Mouse (Mus musculus) heart, adult 2 months (tissue): ENCODE measurements around the gene Tfcp2. TPM values are rescaled to one million over a fixed set of nuclear protein-coding genes. Genes with fewer than 3 reads are reported as not detected.

Experiments used
- DNase-seq, 2 experiments: peaks; one replicate each; pipeline ENCODE4 v3.0.0; 2021
- H3K27ac ChIP-seq: fragments of 200-600 bp; 2 replicates; pipeline ENCODE4 v1.8.1; 2022
- H3K27me3 ChIP-seq: fragments of 200-500 bp; 2 replicates; pipeline ENCODE4 v1.6.1; 2012; ENCODE audit warnings: mild to moderate bottlenecking, low read length, inconsistent platforms, mixed read lengths; ENCODE audit not compliant: control insufficient read depth, insufficient read depth
- H3K36me3 ChIP-seq: fragments of 200-500 bp; 2 replicates; pipeline ENCODE4 v1.6.1; 2012; ENCODE audit warnings: low read length, inconsistent platforms; ENCODE audit not compliant: control insufficient read depth, insufficient read depth
- H3K4me1 ChIP-seq: fragments of 200-500 bp; 2 replicates; pipeline ENCODE4 v1.6.1; 2011; ENCODE audit warnings: low read length; ENCODE audit not compliant: control insufficient read depth, insufficient read depth
- H3K4me3 ChIP-seq: fragments of 200-600 bp; 2 replicates; pipeline ENCODE4 v1.8.1; 2022
- H3K79me2 ChIP-seq: fragments of 200-500 bp; replicated peaks from 2 replicates; pipeline ENCODE4 v1.6.1; 2012; ENCODE audit warnings: mild to moderate bottlenecking, inconsistent platforms, low read length, moderate library complexity, mixed read lengths; ENCODE audit not compliant: control insufficient read depth, insufficient read depth
- H3K9ac ChIP-seq: fragments of 200-500 bp; 2 replicates; pipeline ENCODE4 v1.6.1; 2012; ENCODE audit warnings: low read depth, mild to moderate bottlenecking, control low read depth, inconsistent platforms, low read length, mixed read lengths
- CTCF ChIP-seq: fragments of 200-600 bp; IDR thresholded peaks from 2 replicates; pipeline ENCODE4 v1.8.1; 2022; ENCODE audit warnings: antibody characterized with exemption, mild to moderate bottlenecking, moderate library complexity
- EP300 ChIP-seq: fragments of 200-500 bp; IDR thresholded peaks from 2 replicates; pipeline ENCODE4 v1.6.1; 2011; ENCODE audit warnings: low read depth, low read length, control low read depth; ENCODE audit not compliant: insufficient read depth
- POLR2A ChIP-seq: fragments of 200-500 bp; IDR thresholded peaks from 2 replicates; pipeline ENCODE4 v1.6.1; 2011; ENCODE audit warnings: mild to moderate bottlenecking, low read depth, low read length, control low read depth; ENCODE audit not compliant: insufficient read depth
- WGBS: fragments of 180-500 bp; shearing (Covaris S2); methylation state at CpG from one replicate; pipeline ENCODE4 v1.1.7; 2018; 5-methylcytosine and 5-hydroxymethylcytosine counted together
- intact Hi-C: fragments of 180-260 bp; cut with DNase I; formaldehyde crosslinking; loops from one replicate; pipeline ENCODE4 v1.15.1; 2025
- polyA plus RNA-seq: library from polyadenylated mRNA; depleted of rRNA; stranded (reverse); fragments of >200 nt; gene quantifications from 2 replicates; pipeline ENCODE4 v1.2.3, GENCODE M21; 2012
- total RNA-seq, 2 experiments: library from RNA; stranded (reverse); gene quantifications; 2 replicates each; pipeline ENCODE4 v1.2.3; 2021

Gene Tfcp2
- total and polyA plus RNA-seq, 3 experiments, result 6.6 to 12.8 (median 11.6) TPM

DNA sequence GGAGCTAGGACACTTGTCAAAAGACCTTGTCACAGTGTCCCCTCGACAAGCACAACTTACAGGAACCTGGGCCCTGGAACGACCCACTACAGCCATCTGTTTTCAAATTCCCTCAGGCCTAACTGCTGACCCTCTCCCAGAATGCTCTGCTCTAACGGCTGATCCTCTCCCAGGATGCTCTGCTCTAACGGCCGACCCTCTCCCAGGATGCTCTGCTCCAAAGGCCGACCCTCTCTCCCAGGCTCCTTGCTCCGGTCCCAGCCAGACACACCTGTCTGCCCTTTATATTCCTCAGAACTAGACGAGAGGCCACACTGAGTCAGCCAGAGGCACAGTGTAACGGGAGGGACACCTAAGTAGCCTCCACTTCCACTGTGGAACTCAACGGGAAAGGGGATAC lies 28.3 kb upstream of the Tfcp2 start:
- intact Hi-C loops, result no loop called here
- TF ChIP-seq POLR2A, result no peak
- no peak for TF ChIP-seq EP300
- no peak for TF ChIP-seq CTCF

DNA sequence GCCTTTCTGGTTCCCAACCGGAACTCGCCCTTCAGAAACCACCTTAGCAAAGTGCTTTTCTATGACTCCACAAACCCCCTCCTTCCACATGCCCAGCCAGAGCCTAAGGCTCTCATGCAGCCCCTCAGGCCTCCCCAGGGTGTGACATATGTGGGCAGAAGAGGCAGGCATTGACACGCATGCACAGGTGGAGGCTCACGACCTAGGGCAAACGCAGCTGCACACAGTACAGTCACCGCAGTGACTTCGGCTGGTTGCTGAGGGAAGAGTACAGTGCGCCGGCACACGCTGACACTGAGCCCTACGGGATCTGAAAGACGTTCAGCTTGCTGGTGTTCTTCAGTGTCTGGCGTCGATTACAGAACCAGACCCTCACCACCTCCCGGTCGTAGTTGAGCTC lies 26.2 kb upstream of the Tfcp2 start:
- H3K36me3 ChIP-seq, result no peaks in the 10 kb centered on the region
- TF ChIP-seq POLR2A (no peak), EP300 (no peak), CTCF (no peak)
- no peak overlapping the region for H3K9ac ChIP-seq
- H3K27me3 ChIP-seq, result no peaks in the 10 kb centered on the region
- H3K4me3 ChIP-seq, result no peak overlapping the region
- intact Hi-C loops, result no loop called here
- WGBS, result 91% methylated on average over 16 of the region's 16 CpGs
- H3K27ac ChIP-seq, result no peak overlapping the region
- H3K4me1 ChIP-seq, result no peaks in the 10 kb centered on the region
- no peak for DNase-seq
- no peaks in the 10 kb centered on the region for H3K79me2 ChIP-seq

More for the DNA sequence above, 28.3 kb upstream of the Tfcp2 start:
- H3K27ac ChIP-seq, result no peak overlapping the region
- 92% methylated on average over 10 of the region's 10 CpGs for WGBS
- no peak for DNase-seq
- no peaks in the 10 kb centered on the region for H3K4me1 ChIP-seq
- no peaks in the 10 kb centered on the region for H3K36me3 ChIP-seq
- no peak overlapping the region for H3K4me3 ChIP-seq
- H3K9ac ChIP-seq, result no peak overlapping the region
- no peaks in the 10 kb centered on the region for H3K79me2 ChIP-seq
- no peaks in the 10 kb centered on the region for H3K27me3 ChIP-seq

DNA sequence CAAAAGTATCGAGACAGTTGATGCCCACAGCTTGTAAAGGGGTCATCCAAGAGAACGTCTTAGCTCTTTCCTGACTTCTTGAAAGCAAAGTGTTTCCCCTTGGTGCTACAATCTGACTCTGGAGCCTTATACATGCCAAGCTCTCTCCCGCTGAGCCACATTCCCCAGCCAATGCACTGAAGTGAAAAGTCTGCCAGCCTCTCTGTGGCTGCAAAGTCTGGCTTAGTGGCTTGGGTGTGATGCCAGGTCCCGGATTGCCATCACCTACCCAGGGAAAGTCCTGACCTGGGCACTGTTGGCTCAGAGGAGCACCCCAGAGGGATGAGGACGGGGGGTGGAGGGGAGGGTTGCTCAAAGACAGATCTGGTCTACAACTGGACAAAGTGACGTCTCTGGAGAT lies 25.0 kb upstream of the Tfcp2 start:
- 87% methylated on average over 6 of the region's 6 CpGs for WGBS
- Histone ChIP-seq H3K79me2 (no peaks in the 10 kb centered on the region), H3K4me1 (no peaks in the 10 kb centered on the region), H3K4me3 (no peak overlapping the region), H3K27ac (no peak overlapping the region), H3K36me3 (no peaks in the 10 kb centered on the region), H3K27me3 (no peaks in the 10 kb centered on the region), H3K9ac (no peak overlapping the region)
- no peak for TF ChIP-seq CTCF
- TF ChIP-seq POLR2A, result no peak
- TF ChIP-seq EP300, result no peak
- DNase-seq, result no peak
- intact Hi-C loops, result no loop called here

DNA sequence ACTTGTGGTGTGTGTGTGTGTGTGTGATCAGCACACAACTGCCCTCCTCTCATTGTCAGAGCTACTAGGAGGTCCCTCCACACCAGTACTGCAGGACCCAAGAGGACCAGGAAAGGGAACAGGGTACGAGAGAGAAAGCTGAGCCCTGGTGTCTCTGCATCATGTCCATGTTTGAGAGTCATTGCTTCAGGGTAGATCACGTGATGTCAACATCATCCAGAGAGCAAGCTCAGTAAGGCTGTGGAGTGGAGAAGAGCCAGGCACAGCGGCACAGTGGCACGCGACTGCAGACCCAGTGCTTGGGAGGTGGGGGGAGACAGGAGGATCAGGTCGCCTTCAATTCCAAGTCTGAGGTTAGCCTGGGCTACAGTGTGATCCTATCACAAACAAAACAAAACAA lies 24.6 kb upstream of the Tfcp2 start:
- no peak overlapping the region for H3K4me3 ChIP-seq
- no peak for DNase-seq
- intact Hi-C loops, result no loop called here
- no peaks in the 10 kb centered on the region for H3K27me3 ChIP-seq
- no peak overlapping the region for H3K27ac ChIP-seq
- no peaks in the 10 kb centered on the region for H3K36me3 ChIP-seq
- TF ChIP-seq EP300 (no peak), POLR2A (no peak), CTCF (no peak)
- WGBS, result 87% methylated on average over 6 of the region's 6 CpGs
- H3K79me2 ChIP-seq, result no peaks in the 10 kb centered on the region
- H3K4me1 ChIP-seq, result no peaks in the 10 kb centered on the region
- no peak overlapping the region for H3K9ac ChIP-seq

DNA sequence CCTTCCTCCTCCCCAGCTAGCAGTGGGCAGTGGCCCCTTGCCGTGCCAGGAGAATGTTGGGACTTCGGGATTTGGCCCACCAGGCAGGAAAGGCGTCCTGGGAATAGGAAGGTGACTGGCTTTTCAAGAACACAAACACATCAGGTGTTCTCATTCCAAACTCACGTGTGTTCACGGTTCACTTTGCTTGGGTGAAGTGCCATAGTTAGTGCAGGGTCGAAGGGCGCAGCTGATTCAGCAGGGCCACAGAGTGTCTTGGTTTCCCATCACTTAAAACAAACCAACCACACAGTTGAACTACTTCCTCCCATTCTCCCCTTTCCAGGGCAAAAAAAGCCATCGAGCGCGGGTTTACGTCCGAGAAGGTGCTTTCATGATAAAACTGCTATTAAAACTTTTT lies 23.6 kb upstream of the Tfcp2 start:
- Histone ChIP-seq H3K36me3 (no peaks in the 10 kb centered on the region), H3K4me3 (no peak overlapping the region), H3K4me1 (no peaks in the 10 kb centered on the region), H3K9ac (no peak overlapping the region), H3K27me3 (no peaks in the 10 kb centered on the region), H3K79me2 (no peaks in the 10 kb centered on the region), H3K27ac (no peak overlapping the region)
- intact Hi-C loops, result no loop called here
- DNase-seq, result no peak
- no peak for TF ChIP-seq POLR2A
- no peak for TF ChIP-seq EP300
- no peak for TF ChIP-seq CTCF
- 85% methylated on average over 12 of the region's 12 CpGs for WGBS

DNA sequence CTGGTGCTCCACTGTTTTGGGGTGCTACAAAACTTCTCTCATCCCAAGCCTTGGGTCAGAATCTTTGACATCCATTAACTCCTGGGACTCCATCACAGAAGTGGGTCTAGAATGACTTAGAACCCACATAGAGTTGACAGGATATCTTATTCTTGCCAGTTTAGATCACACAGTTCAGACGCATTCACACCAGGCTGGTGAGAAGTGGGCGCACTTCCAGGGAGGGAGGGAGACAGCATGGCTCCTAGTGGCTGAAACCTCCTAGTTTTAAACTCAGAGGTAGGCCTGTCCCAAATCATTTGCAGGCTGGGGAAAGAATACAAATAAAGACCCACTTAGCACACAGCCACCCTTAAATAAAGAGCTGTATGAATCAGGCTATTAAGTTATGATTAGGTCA lies 22.6 kb upstream of the Tfcp2 start:
- 52% methylated on average over 2 of the region's 2 CpGs for whole genome bisulfite sequencing
- Histone ChIP-seq H3K27ac (peak overlapping the region; percentile 7), H3K27me3 (no peaks in the 10 kb centered on the region), H3K9ac (no peak overlapping the region), H3K36me3 (no peaks in the 10 kb centered on the region), H3K4me1 (no peaks in the 10 kb centered on the region), H3K4me3 (no peak overlapping the region), H3K79me2 (no peaks in the 10 kb centered on the region)
- intact Hi-C loops, result no loop called here
- no peak for TF ChIP-seq CTCF
- no peak for TF ChIP-seq POLR2A
- TF ChIP-seq EP300, result no peak
- DNase-seq, result no peak

DNA sequence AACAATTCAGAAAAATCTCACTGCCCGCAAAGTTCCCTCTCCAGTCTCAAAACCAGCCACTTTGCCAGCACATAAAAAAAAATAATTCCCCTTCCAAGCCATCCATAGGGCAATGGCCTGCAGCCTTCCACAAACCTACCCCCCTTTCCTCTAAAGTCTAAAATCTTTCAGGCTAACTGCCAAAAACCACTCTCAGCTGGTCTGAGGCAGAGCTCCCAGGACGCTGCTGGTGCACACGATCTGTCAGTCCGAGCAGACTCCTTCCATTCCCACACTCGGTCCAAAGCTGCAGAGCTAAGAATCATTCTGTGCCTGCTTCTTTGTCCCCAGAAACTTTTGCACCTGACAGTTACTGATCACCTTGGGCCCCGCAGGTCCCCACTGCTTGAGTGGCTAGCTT lies 22.1 kb upstream of the Tfcp2 start:
- Histone ChIP-seq H3K9ac (no peak overlapping the region), H3K4me1 (no peaks in the 10 kb centered on the region), H3K27ac (peak overlapping the region; percentile 7), H3K79me2 (no peaks in the 10 kb centered on the region), H3K4me3 (no peak overlapping the region), H3K36me3 (no peaks in the 10 kb centered on the region), H3K27me3 (no peaks in the 10 kb centered on the region)
- DNase-seq, result no peak
- WGBS, result 36% methylated on average over 6 of the region's 6 CpGs
- no peak for TF ChIP-seq POLR2A
- intact Hi-C loops, result no loop called here
